Mouse (Mus musculus) thymus, adult 2 months (tissue): ENCODE results near the gene Gm10521.

Experiments
- CTCF ChIP-seq: fragments of 200-500 bp; IDR thresholded peaks from 2 replicates; pipeline ENCODE4 v1.5.1; 2012; ENCODE audit warnings: mild to moderate bottlenecking, control low read depth, low read length, moderate library complexity, borderline replicate concordance; ENCODE audit not compliant: control insufficient read depth, poor library complexity, insufficient read depth; ENCODE audit errors: extremely low read depth
- POLR2A ChIP-seq: fragments of 200-500 bp; IDR thresholded peaks from 2 replicates; pipeline ENCODE4 v1.6.1; 2012; ENCODE audit warnings: mild to moderate bottlenecking, low read length, control low read depth, moderate library complexity; ENCODE audit not compliant: control insufficient read depth, poor library complexity, insufficient read depth; ENCODE audit errors: extremely low read depth

- TF ChIP-seq POLR2A (no peak), CTCF (no peak)
These were observed 30.0 kb upstream of the Gm10521 start for GRCm38 (mm10) chr1:171865467-171865866.
